Mouse (Mus musculus) activated CD4-positive, CD25-positive, alpha-beta regulatory T cell, adult 4 months (primary cell): Measurements from ENCODE around the gene Gm20696. TPM values are rescaled to one million over a fixed set of nuclear protein-coding genes. Genes with fewer than 3 reads are reported as not detected.
A peak's percentile ranks its signal among the peaks of the same experiment; 100 is the strongest.

ENCODE experiments used
- ATAC-seq: one replicate; pipeline ENCODE4 v1.8.0; 2017
- polyA plus RNA-seq, 2 experiments: library from polyadenylated mRNA; unstranded; fragments of 100-300 nt; shearing (Covaris generic); gene quantifications; one replicate each; pipeline ENCODE4 v1.2.1; 2017

Gene Gm20696
- polyA plus RNA-seq, 2 experiments from 2014 or later: 11.9 to 13.1 TPM

- no peak for ATAC-seq
Measured at GRCm38 (mm10) chr6:99429378-99430131, 237.0 kb downstream of the Gm20696 start.

- no peak for ATAC-seq
Measured at GRCm38 (mm10) chr6:99428961-99429360, 237.6 kb downstream of the Gm20696 start.

GRCm38 (mm10) chr6:99427301-99427700, 239.3 kb downstream of the Gm20696 start:
- no peak for ATAC-seq

DNA sequence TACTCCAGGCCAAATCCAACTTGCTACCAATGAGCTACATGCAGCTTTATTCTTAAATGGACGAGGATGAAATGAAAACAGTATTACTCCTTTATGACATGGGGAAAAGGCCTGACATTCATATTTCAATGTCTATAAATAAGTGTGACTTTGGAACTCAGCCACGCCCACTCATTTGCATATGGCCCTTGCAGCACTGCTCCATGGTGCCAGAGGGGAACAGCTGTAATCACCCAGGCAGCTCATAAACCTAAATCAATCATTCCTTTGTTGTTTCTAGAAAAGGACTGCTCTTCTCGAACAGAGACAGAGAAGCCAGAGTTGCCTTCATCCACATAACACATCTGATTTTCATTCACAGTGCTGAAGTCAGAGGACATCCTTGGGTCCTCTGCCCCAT, 241.6 kb downstream of the Gm20696 start:
- no peak for ATAC-seq

DNA sequence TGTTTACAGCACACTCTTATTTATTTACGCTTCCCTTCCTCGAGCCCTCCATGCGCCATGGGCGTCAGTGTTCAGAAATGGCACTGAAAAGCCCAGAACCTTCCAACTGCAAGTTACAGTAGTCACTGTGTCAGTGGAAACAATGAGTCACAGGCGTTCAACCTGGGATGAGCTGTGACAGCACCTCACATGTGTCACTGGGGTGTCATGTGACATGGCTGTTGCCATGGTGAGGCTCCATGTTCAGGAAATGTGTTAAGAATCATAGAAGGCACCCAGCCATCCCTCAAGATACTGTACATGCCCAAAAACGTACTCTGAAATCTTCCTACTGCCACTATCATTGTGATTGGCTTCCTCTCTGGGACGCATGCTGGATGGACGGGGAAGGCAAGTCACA, 245.9 kb downstream of the Gm20696 start:
- peak; percentile 83 for ATAC-seq

DNA sequence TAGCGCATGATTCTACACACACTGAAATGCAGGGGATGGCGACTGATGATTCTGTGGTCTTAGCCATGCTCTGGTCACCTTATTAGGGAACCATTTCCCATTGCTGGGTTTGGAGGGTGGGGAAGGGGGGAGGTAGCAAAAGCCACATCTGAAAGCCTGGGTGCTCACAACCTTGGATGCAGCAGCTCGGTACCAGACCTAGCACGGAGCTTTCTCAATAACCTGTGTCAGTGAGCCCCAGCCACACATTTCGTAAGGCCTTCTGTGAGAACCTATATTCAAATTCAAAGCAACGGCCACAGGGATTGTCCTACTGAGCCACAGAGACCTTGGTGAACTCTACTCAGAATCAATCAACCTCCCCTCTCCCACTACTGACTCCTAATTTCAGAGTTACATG, 254.0 kb downstream of the Gm20696 start:
- no peak for ATAC-seq

- no peak for ATAC-seq
Measured at GRCm38 (mm10) chr6:99409602-99410001, 257.0 kb downstream of the Gm20696 start.

GRCm38 (mm10) chr6:99408880-99409279, 257.7 kb downstream of the Gm20696 start:
- no peak for ATAC-seq

DNA sequence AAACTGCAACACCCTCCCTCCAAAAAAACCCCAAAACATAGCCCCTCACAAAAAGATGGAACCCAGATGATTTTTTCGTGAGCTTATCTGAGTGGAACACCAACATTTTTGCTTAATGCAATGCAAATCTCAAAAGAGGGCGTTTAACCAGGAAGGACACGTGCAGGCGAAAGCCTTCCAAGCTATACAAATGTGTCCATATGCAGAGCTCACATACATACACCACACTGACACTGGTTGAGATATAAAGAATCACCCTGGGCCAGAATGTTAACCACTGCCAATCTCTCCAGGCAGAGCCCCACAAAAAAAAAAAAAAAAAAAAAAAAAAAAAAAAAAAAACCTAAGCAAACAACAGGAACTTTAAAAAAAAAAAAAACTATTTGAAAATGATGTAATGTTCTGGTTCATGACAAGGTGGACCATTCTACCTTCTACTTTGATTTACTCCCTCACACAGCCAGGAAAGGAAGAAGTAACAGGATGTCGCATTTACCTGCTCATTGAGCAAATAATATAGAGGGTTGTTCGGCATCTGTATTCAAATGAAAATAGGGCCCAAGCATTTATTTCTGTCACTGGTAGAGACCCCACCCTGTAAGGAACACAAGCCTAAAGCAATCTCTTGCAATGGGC, 262.7 kb downstream of the Gm20696 start:
- ATAC-seq: no peak

- no peak for ATAC-seq
Measured at GRCm38 (mm10) chr6:99402941-99403340, 263.7 kb downstream of the Gm20696 start.

GRCm38 (mm10) chr6:99402370-99402769, 264.2 kb downstream of the Gm20696 start:
- no peak for ATAC-seq

DNA sequence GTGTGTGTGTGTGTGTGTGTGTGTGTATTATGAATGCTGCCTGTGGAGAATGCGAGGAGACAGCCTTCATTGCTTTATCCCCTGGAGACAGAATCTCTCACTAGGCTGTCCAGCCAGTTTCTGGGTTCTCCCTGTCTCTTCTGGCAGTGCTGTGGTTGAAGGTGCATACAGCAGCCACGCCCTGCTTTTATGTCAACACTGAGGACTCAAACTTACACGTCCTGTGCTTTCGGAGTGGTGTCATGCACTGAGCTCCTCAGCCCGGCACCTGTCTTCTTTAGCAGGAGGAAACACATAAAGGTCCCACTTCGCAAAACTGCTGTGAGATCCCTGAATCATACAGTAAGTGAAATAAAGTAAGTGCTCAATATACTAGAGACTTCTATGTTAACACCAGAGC, 264.8 kb downstream of the Gm20696 start:
- ATAC-seq: peak; percentile 67

GRCm38 (mm10) chr6:99401211-99401610, 265.4 kb downstream of the Gm20696 start:
- peak; percentile 34 for ATAC-seq

DNA sequence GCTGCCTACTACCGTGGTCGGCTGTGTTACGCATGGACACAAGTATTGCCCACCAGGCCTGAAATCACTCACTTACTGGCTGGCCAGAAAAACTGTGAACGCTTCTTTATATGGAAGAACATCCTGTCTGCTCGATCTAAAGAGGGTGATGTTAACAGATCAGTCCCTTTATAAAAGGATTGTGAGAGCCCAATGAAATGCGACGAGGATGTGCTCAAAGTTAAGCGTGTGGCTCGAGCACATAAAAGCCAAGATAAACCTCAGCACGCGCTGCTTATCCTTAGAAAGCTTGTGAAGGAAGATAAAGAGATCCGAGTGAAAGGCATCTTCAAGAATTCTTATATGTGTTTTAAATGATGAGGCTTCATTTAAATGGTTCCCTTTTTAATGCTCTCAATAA, 270.9 kb downstream of the Gm20696 start:
- no peak for ATAC-seq

- peak; percentile 60 for ATAC-seq
Measured at GRCm38 (mm10) chr6:99394801-99395200, 271.8 kb downstream of the Gm20696 start.

DNA sequence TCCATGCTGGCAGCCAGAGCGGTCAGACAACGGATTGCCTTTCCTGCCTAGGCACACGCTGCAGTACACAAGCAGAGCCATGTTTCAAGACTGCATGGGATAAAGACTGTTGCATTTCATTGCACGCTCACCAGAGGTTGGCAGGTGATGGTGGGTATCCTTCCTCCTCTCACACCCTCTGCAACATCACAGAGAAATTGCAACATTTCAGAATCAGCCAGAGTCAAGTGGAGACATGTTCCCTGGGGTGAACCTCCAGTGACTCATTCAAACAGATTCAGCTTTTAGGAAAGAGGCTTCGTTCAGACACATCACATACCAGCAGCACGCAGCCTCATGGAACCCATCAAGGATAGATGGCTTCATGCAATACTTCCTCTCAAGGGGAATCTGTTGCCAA, 274.1 kb downstream of the Gm20696 start:
- no peak for ATAC-seq

DNA sequence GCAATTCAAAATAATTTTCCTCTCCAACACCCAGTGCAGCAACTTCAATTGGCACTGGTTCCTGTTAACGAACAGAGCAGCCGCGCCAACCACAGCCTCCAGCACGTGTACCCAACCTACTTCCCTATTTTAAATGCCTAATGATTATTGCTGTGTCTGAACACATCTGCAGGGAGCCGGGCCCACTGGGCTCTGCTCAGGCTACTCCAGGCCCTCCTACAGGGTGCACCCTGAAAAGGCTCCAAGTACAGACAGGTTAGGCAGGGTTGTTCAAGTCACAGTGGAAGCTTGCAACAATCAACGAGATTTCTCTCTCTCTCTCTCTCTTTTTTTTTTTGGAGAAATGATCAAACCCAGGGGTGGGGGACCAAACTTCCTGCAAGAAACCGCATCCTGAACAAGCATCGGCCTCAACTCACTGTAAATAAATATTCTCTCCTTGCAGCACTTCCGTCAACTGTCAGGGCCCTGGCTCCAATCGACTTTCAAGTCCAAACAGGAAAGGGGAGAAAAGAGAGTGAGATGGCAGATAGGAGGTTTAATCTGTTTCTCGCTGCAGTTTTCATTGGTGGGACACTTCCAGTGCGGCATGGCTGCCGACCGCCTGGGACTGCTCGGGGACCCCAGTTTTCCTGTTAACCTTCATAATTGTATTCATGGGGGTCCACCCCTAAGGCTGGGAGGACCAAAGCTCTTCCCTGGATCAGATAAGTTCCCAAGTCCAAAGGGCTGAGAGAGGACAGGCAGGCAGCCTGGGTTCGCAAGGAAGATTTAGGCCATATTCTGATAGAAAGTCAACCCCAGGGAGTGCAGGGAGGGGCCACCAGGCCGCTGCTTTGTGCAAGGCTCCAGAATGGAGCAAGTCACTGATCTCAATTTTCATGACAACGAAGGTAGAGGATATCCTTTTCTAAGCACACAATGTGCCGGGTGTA, 277.6 kb downstream of the Gm20696 start:
- peak; percentile 74 for ATAC-seq

GRCm38 (mm10) chr6:99388023-99388422, 278.6 kb downstream of the Gm20696 start:
- peak; percentile 16 for ATAC-seq

DNA sequence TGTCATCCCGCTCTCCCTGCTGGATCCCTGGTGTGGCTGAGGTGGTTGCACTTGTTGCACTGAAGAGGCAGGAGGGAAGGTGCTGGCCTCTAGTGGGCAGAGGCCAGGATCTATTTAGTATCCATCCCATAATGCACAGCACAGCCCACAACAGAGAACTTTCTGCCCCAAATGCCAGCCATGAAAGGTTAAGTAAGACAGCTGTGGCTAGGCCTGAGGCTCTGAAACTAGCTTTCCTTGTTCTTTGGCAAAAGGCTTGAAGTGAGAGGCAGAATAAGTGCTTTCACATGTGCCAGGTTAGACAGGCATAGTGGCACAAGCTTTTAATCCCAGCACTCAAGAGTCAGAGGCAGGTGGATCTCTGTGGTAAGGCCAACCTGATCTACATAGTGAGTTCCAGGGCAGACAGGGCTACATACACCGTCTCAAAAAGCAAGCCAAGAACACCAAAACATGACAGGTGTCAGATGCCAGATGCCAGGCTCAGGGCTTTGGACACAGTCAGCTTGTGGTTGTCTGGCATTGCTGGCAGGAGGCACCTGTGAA, 281.5 kb downstream of the Gm20696 start:
- no peak for ATAC-seq

GRCm38 (mm10) chr6:99383846-99384472, 282.6 kb downstream of the Gm20696 start:
- ATAC-seq: no peak

DNA sequence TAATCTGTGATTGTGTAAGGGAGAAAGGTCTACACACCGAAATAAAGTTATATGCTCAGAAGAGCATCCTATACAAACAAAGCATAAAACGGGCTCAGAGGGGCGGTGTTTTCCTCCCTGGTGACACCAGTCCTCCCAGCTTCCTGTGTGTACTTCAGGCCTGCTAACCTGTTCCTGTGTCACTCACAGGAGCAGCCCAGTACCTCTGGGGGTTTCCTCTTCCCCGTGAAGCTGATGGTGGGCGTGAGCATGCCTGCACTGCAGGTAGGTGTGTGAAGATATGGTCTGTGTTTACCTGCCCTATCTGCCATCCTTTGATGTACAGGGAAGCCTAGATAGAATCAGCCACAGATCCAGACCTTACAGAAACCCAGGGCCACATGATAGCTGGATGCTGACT, 286.5 kb downstream of the Gm20696 start:
- peak; percentile 76 for ATAC-seq

- ATAC-seq: no peak
Measured at GRCm38 (mm10) chr6:99378997-99379710, 287.4 kb downstream of the Gm20696 start.
